10 mouse cellular contexts compared by ENCODE assay signal in the genomic region with DNA sequence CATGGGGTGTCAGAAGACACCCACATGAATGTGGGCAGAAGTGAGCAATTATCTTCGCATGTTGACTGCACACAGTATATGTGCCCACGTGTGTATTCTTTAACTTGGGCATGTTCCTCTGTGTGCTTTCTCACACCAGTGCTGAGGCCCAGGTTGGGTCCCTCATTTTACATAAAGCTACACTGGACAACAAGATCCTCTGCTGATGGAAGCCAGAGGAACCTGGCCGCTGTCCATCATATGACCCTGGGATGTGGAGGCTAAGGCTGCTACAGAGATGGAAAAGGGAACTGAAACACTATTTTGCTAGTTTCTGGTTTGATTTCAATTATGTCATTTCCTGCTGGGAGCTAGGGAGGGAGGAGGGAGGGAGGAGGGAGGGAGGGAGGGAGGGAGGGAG.
DNase-seq lines count a peak whose midpoint lies in the region; ATAC-seq and TF ChIP-seq lines count a peak whose summit lies in the region.
"Had no signal": no experiment of that assay in that cellular context is flagged by ENCODE, and none has a peak within 500 bp of the region (broad histone marks: within the 10 kb centered on the region; RNA-seq: fewer than 3 reads in every experiment).

No protein-coding gene starts in this region.

- no peak for TF ChIP-seq EP300 in heart, postnatal 0 days (IDR thresholded peaks at IDR 0.05; ENCODE audit: low read depth)

- no peak for DNase-seq in lung, postnatal 14 days
- DNase-seq in heart, postnatal 0 days (ENCODE audit: low spot score) = no peak
- DNase-seq in neural tube, embryonic 10.5 days (ENCODE audit: extremely low spot score, low spot score) = no peak
- DNase-seq in cerebellum, adult 18-20 months = no peak
- DNase-seq: thymus, postnatal 36 days had no signal

- TF ChIP-seq CTCF in heart, postnatal 0 days (IDR thresholded peaks at IDR 0.05; ENCODE audit: low read depth) = no peak

- no peak overlapping the region for H3K4me3 ChIP-seq in forebrain, embryonic 12.5 days (replicated peaks)
- H3K4me3 ChIP-seq in forebrain, embryonic 16.5 days (replicated peaks; ENCODE audit: low read length) = no peak overlapping the region
- H3K4me3 ChIP-seq in lung, embryonic 16.5 days (ENCODE audit: low read length) = no peak overlapping the region
- no peak overlapping the region for H3K4me3 ChIP-seq in heart, postnatal 0 days (ENCODE audit: low read depth, low read length)
- no peak overlapping the region for H3K4me3 ChIP-seq in stomach, embryonic 15.5 days (replicated peaks)

- H3K36me3 ChIP-seq in forebrain, embryonic 12.5 days (replicated peaks) = no peaks in the 10 kb centered on the region
- H3K36me3 ChIP-seq in forebrain, embryonic 16.5 days (ENCODE audit: control insufficient read depth, insufficient read depth) = no peaks in the 10 kb centered on the region
- H3K36me3 ChIP-seq in lung, embryonic 16.5 days (ENCODE audit: control insufficient read depth, insufficient read depth, low read length) = no peaks in the 10 kb centered on the region
- no peaks in the 10 kb centered on the region for H3K36me3 ChIP-seq in heart, postnatal 0 days (replicated peaks; ENCODE audit: control insufficient read depth, insufficient read depth, low read length)
- no peaks in the 10 kb centered on the region for H3K36me3 ChIP-seq in stomach, embryonic 15.5 days

- 91% methylated on average over 3 of the region's 3 CpGs for WGBS in forebrain, embryonic 12.5 days
- 89% methylated on average over 3 of the region's 3 CpGs for WGBS in forebrain, embryonic 16.5 days
- 86% methylated on average over 3 of the region's 3 CpGs for WGBS in lung, embryonic 16.5 days
- 77% methylated on average over 3 of the region's 3 CpGs for WGBS in heart, postnatal 0 days
- WGBS in stomach, embryonic 15.5 days = 76% methylated on average over 3 of the region's 3 CpGs

- no peaks in the 10 kb centered on the region for H3K9me3 ChIP-seq in forebrain, embryonic 12.5 days
- no peaks in the 10 kb centered on the region for H3K9me3 ChIP-seq in forebrain, embryonic 16.5 days (ENCODE audit: control insufficient read depth, low read length)
- no peaks in the 10 kb centered on the region for H3K9me3 ChIP-seq in lung, embryonic 16.5 days (ENCODE audit: control insufficient read depth, low read length)
- H3K9me3 ChIP-seq in heart, postnatal 0 days (replicated peaks; ENCODE audit: control insufficient read depth, low read length) = no peaks in the 10 kb centered on the region
- no peaks in the 10 kb centered on the region for H3K9me3 ChIP-seq in stomach, embryonic 15.5 days

- H3K27ac ChIP-seq in forebrain, embryonic 12.5 days = peak overlapping the region; percentile 50; the same call in 1 of the 2 replicates
- H3K27ac ChIP-seq in forebrain, embryonic 16.5 days (ENCODE audit: low read length) = no peak overlapping the region
- H3K27ac ChIP-seq in lung, embryonic 16.5 days (ENCODE audit: low read length) = peak overlapping the region; percentile 61
- H3K27ac ChIP-seq in heart, postnatal 0 days (ENCODE audit: low read depth) = peak overlapping the region; percentile 52
- peak overlapping the region; percentile 64 for H3K27ac ChIP-seq in stomach, embryonic 15.5 days
- H3K27ac ChIP-seq: liver, embryonic 14.5 days had no signal

- H3K4me1 ChIP-seq in forebrain, embryonic 12.5 days = peaks cover 83% of the 10 kb centered on the region
- H3K4me1 ChIP-seq in forebrain, embryonic 16.5 days (replicated peaks; ENCODE audit: control insufficient read depth, insufficient read depth, low read length) = peaks cover 33% of the 10 kb centered on the region
- H3K4me1 ChIP-seq in lung, embryonic 16.5 days (replicated peaks; ENCODE audit: control insufficient read depth, insufficient read depth, low read length) = peaks cover 76% of the 10 kb centered on the region
- H3K4me1 ChIP-seq in heart, postnatal 0 days (ENCODE audit: control insufficient read depth, insufficient read depth) = peaks cover 67% of the 10 kb centered on the region
- peaks cover 40% of the 10 kb centered on the region for H3K4me1 ChIP-seq in stomach, embryonic 15.5 days

- no peak for ATAC-seq in forebrain, embryonic 12.5 days (ENCODE audit: low FRiP score)
- no peak for ATAC-seq in forebrain, embryonic 16.5 days
- no peak for ATAC-seq in lung, embryonic 16.5 days (ENCODE audit: low read depth)
- no peak for ATAC-seq in heart, postnatal 0 days (ENCODE audit: insufficient read depth, low read depth)
- ATAC-seq in stomach, embryonic 15.5 days (ENCODE audit: insufficient read depth, low FRiP score, low read depth) = no peak

- no peak overlapping the region for H3K9ac ChIP-seq in forebrain, embryonic 12.5 days
- H3K9ac ChIP-seq in forebrain, embryonic 16.5 days (replicated peaks; ENCODE audit: low read depth, low read length) = no peak overlapping the region
- no peak overlapping the region for H3K9ac ChIP-seq in lung, embryonic 16.5 days (ENCODE audit: low read length)
- H3K9ac ChIP-seq in heart, postnatal 0 days (replicated peaks; ENCODE audit: low read depth, low read length) = no peak overlapping the region
- no peak overlapping the region for H3K9ac ChIP-seq in stomach, embryonic 15.5 days
- H3K9ac ChIP-seq: liver, embryonic 14.5 days had no signal

- no peak overlapping the region for H3K4me2 ChIP-seq in forebrain, embryonic 12.5 days
- no peak overlapping the region for H3K4me2 ChIP-seq in forebrain, embryonic 16.5 days (ENCODE audit: low read length)
- H3K4me2 ChIP-seq in lung, embryonic 16.5 days (ENCODE audit: low read depth, low read length) = no peak overlapping the region
- no peak overlapping the region for H3K4me2 ChIP-seq in heart, postnatal 0 days (ENCODE audit: low read depth, low read length)
- H3K4me2 ChIP-seq in stomach, embryonic 15.5 days = no peak overlapping the region

- no peaks in the 10 kb centered on the region for H3K27me3 ChIP-seq in forebrain, embryonic 12.5 days
- no peaks in the 10 kb centered on the region for H3K27me3 ChIP-seq in forebrain, embryonic 16.5 days (replicated peaks; ENCODE audit: control insufficient read depth, insufficient read depth, low read length)
- no peaks in the 10 kb centered on the region for H3K27me3 ChIP-seq in lung, embryonic 16.5 days (ENCODE audit: control insufficient read depth, insufficient read depth, low read depth, low read length)
- H3K27me3 ChIP-seq in heart, postnatal 0 days (ENCODE audit: control insufficient read depth, insufficient read depth, low read length) = no peaks in the 10 kb centered on the region
- H3K27me3 ChIP-seq in stomach, embryonic 15.5 days (replicated peaks) = no peaks in the 10 kb centered on the region
